Mouse (Mus musculus): ENCODE results near the gene E130309D02Rik. TPM values are rescaled to one million over a fixed set of nuclear protein-coding genes. Genes with fewer than 3 reads are reported as not detected.
A peak's percentile ranks its signal among the peaks of the same experiment; 100 is the strongest.

Gene E130309D02Rik
- polyA plus RNA-seq, 1 experiment from 2014 or later: 24.9 TPM

GRCm38 (mm10) chr5:143279247-143279646 is 35.9 kb downstream of the E130309D02Rik start:
- H3K4me1 ChIP-seq (ENCODE audit: control insufficient read depth, insufficient read depth, low read depth, low read length): no peaks in the 10 kb centered on the region
- ATAC-seq: no peak
- no peaks in the 10 kb centered on the region for H3K36me3 ChIP-seq (ENCODE audit: control insufficient read depth, insufficient read depth, low read length)
- WGBS: 44% methylated on average over 10 of the region's 10 CpGs
- no peak overlapping the region for H3K4me2 ChIP-seq (ENCODE audit: low read length)
- 0 out of 2 replicates have a peak, but pooled peaks cover 2% of the 10 kb centered on the region for H3K27me3 ChIP-seq (replicated peaks; ENCODE audit: control insufficient read depth, insufficient read depth, low read length)
- H3K9me3 ChIP-seq (ENCODE audit: control insufficient read depth, low read length): no peaks in the 10 kb centered on the region
- no peak overlapping the region for H3K9ac ChIP-seq (ENCODE audit: low read depth, low read length)
- H3K4me3 ChIP-seq (ENCODE audit: low read length): no peak overlapping the region
- no peak overlapping the region for H3K27ac ChIP-seq (ENCODE audit: low read depth, low read length)

GRCm38 (mm10) chr5:143275761-143276160 is 39.4 kb downstream of the E130309D02Rik start:
- Histone ChIP-seq H3K4me2 (ENCODE audit: low read length) (no peak overlapping the region), H3K27me3 (replicated peaks; ENCODE audit: control insufficient read depth, insufficient read depth, low read length) (0 out of 2 replicates have a peak, but pooled peaks cover 2% of the 10 kb centered on the region), H3K4me1 (ENCODE audit: control insufficient read depth, insufficient read depth, low read depth, low read length) (peaks cover 8% of the 10 kb centered on the region), H3K9me3 (ENCODE audit: control insufficient read depth, low read length) (no peaks in the 10 kb centered on the region), H3K9ac (ENCODE audit: low read depth, low read length) (no peak overlapping the region), H3K27ac (ENCODE audit: low read depth, low read length) (no peak overlapping the region), H3K4me3 (ENCODE audit: low read length) (no peak overlapping the region), H3K36me3 (ENCODE audit: control insufficient read depth, insufficient read depth, low read length) (no peaks in the 10 kb centered on the region)
- 46% methylated on average over 5 of the region's 5 CpGs for WGBS
- no peak for ATAC-seq

- Histone ChIP-seq H3K9me3 (ENCODE audit: control insufficient read depth, low read length) (no peaks in the 10 kb centered on the region), H3K4me1 (ENCODE audit: control insufficient read depth, insufficient read depth, low read depth, low read length) (peaks cover 25% of the 10 kb centered on the region), H3K4me2 (ENCODE audit: low read length) (no peak overlapping the region), H3K9ac (ENCODE audit: low read depth, low read length) (no peak overlapping the region), H3K27me3 (replicated peaks; ENCODE audit: control insufficient read depth, insufficient read depth, low read length) (0 out of 2 replicates have a peak, but pooled peaks cover under 1% of the 10 kb centered on the region), H3K4me3 (ENCODE audit: low read length) (no peak overlapping the region), H3K27ac (ENCODE audit: low read depth, low read length) (no peak overlapping the region), H3K36me3 (ENCODE audit: control insufficient read depth, insufficient read depth, low read length) (no peaks in the 10 kb centered on the region)
- WGBS: 80% methylated on average over 16 of the region's 16 CpGs
- no peak for ATAC-seq
Observed at GRCm38 (mm10) chr5:143272540-143273330, 42.4 kb downstream of the E130309D02Rik start.

GRCm38 (mm10) chr5:143272108-143272507 is 43.1 kb downstream of the E130309D02Rik start:
- no peak for ATAC-seq
- H3K27me3 ChIP-seq (replicated peaks; ENCODE audit: control insufficient read depth, insufficient read depth, low read length): no peaks in the 10 kb centered on the region
- 79% methylated on average over 3 of the region's 3 CpGs for WGBS
- no peaks in the 10 kb centered on the region for H3K9me3 ChIP-seq (ENCODE audit: control insufficient read depth, low read length)
- H3K4me1 ChIP-seq (ENCODE audit: control insufficient read depth, insufficient read depth, low read depth, low read length): peaks cover 28% of the 10 kb centered on the region
- H3K4me3 ChIP-seq (ENCODE audit: low read length): no peak overlapping the region
- no peak overlapping the region for H3K27ac ChIP-seq (ENCODE audit: low read depth, low read length)
- no peaks in the 10 kb centered on the region for H3K36me3 ChIP-seq (ENCODE audit: control insufficient read depth, insufficient read depth, low read length)
- H3K4me2 ChIP-seq (ENCODE audit: low read length): no peak overlapping the region
- H3K9ac ChIP-seq (ENCODE audit: low read depth, low read length): no peak overlapping the region

- H3K9ac ChIP-seq (ENCODE audit: low read depth, low read length): no peak overlapping the region
- WGBS: 93% methylated on average over 6 of the region's 6 CpGs
Observed at GRCm38 (mm10) chr5:143271642-143272041, 43.5 kb downstream of the E130309D02Rik start.

GRCm38 (mm10) chr5:143270151-143270519 is 45.0 kb downstream of the E130309D02Rik start:
- H3K27me3 ChIP-seq (replicated peaks; ENCODE audit: control insufficient read depth, insufficient read depth, low read length): no peaks in the 10 kb centered on the region
- peak; percentile 40 for ATAC-seq
- peaks cover 31% of the 10 kb centered on the region for H3K4me1 ChIP-seq (ENCODE audit: control insufficient read depth, insufficient read depth, low read depth, low read length)
- peak overlapping the region; percentile 85 for H3K27ac ChIP-seq (ENCODE audit: low read depth, low read length)
- no peaks in the 10 kb centered on the region for H3K9me3 ChIP-seq (ENCODE audit: control insufficient read depth, low read length)
- H3K4me3 ChIP-seq (ENCODE audit: low read length): peak overlapping the region; percentile 80
- peak overlapping the region; percentile 89 for H3K4me2 ChIP-seq (ENCODE audit: low read length)
- H3K9ac ChIP-seq (ENCODE audit: low read depth, low read length): peak overlapping the region; percentile 95
- no peaks in the 10 kb centered on the region for H3K36me3 ChIP-seq (ENCODE audit: control insufficient read depth, insufficient read depth, low read length)
- WGBS: 3% methylated on average over 12 of the region's 12 CpGs

More at GRCm38 (mm10) chr5:143271642-143272041, 43.5 kb downstream of the E130309D02Rik start:
- no peaks in the 10 kb centered on the region for H3K9me3 ChIP-seq (ENCODE audit: control insufficient read depth, low read length)
- H3K27me3 ChIP-seq (replicated peaks; ENCODE audit: control insufficient read depth, insufficient read depth, low read length): no peaks in the 10 kb centered on the region
- H3K36me3 ChIP-seq (ENCODE audit: control insufficient read depth, insufficient read depth, low read length): no peaks in the 10 kb centered on the region
- no peak overlapping the region for H3K27ac ChIP-seq (ENCODE audit: low read depth, low read length)
- peaks cover 31% of the 10 kb centered on the region for H3K4me1 ChIP-seq (ENCODE audit: control insufficient read depth, insufficient read depth, low read depth, low read length)
- no peak overlapping the region; the same call in 1 of the 2 replicates for H3K4me2 ChIP-seq (ENCODE audit: low read length)
- H3K4me3 ChIP-seq (ENCODE audit: low read length): no peak overlapping the region
- no peak for ATAC-seq

GRCm38 (mm10) chr5:143269363-143270150 is 45.6 kb downstream of the E130309D02Rik start, which contains the start of gene Zfp316:
Gene Zfp316, minus strand, starts transcription at chr5:143270022.
- Histone ChIP-seq H3K9ac (ENCODE audit: low read depth, low read length) (peak within 1 kb of the TSS; percentile 95), H3K9me3 (ENCODE audit: control insufficient read depth, low read length) (no peaks in the 10 kb centered on the region), H3K4me1 (ENCODE audit: control insufficient read depth, insufficient read depth, low read depth, low read length) (peaks cover 31% of the 10 kb centered on the region), H3K4me2 (ENCODE audit: low read length) (peak within 1 kb of the TSS; percentile 89), H3K36me3 (ENCODE audit: control insufficient read depth, insufficient read depth, low read length) (no peaks in the 10 kb centered on the region), H3K27ac (ENCODE audit: low read depth, low read length) (peak within 1 kb of the TSS; percentile 85), H3K27me3 (replicated peaks; ENCODE audit: control insufficient read depth, insufficient read depth, low read length) (no peaks in the 10 kb centered on the region), H3K4me3 (ENCODE audit: low read length) (peak within 1 kb of the TSS; percentile 80)
- ATAC-seq: peak; percentile 84
- under 1% methylated on average over 55 of the region's 79 CpGs for WGBS

- H3K27ac ChIP-seq (ENCODE audit: low read depth, low read length): peak overlapping the region; percentile 85
- peak overlapping the region; percentile 95 for H3K9ac ChIP-seq (ENCODE audit: low read depth, low read length)
- peak overlapping the region; percentile 80 for H3K4me3 ChIP-seq (ENCODE audit: low read length)
- H3K4me2 ChIP-seq (ENCODE audit: low read length): peak overlapping the region; percentile 89
- H3K27me3 ChIP-seq (replicated peaks; ENCODE audit: control insufficient read depth, insufficient read depth, low read length): no peaks in the 10 kb centered on the region
- peaks cover 2% of the 10 kb centered on the region for H3K36me3 ChIP-seq (ENCODE audit: control insufficient read depth, insufficient read depth, low read length)
- peaks cover 31% of the 10 kb centered on the region for H3K4me1 ChIP-seq (ENCODE audit: control insufficient read depth, insufficient read depth, low read depth, low read length)
- ATAC-seq: peak; percentile 1; the same call in 1 of the 2 replicates
- H3K9me3 ChIP-seq (ENCODE audit: control insufficient read depth, low read length): no peaks in the 10 kb centered on the region
- WGBS: 13% methylated on average over 8 of the region's 8 CpGs
Observed at GRCm38 (mm10) chr5:143268985-143269362, 46.2 kb downstream of the E130309D02Rik start.

GRCm38 (mm10) chr5:143266794-143267193 is 48.4 kb downstream of the E130309D02Rik start:
- whole genome bisulfite sequencing: 89% methylated on average over 6 of the region's 6 CpGs
- H3K9me3 ChIP-seq (ENCODE audit: control insufficient read depth, low read length): no peaks in the 10 kb centered on the region
- no peaks in the 10 kb centered on the region for H3K27me3 ChIP-seq (replicated peaks; ENCODE audit: control insufficient read depth, insufficient read depth, low read length)
- H3K4me2 ChIP-seq (ENCODE audit: low read length): no peak overlapping the region
- no peak overlapping the region for H3K9ac ChIP-seq (ENCODE audit: low read depth, low read length)
- peaks cover 21% of the 10 kb centered on the region for H3K36me3 ChIP-seq (ENCODE audit: control insufficient read depth, insufficient read depth, low read length)
- peaks cover 31% of the 10 kb centered on the region for H3K4me1 ChIP-seq (ENCODE audit: control insufficient read depth, insufficient read depth, low read depth, low read length)
- H3K27ac ChIP-seq (ENCODE audit: low read depth, low read length): no peak overlapping the region
- ATAC-seq: no peak
- H3K4me3 ChIP-seq (ENCODE audit: low read length): no peak overlapping the region
